8 mouse cellular contexts compared by ENCODE assay signal in genomic region chr10:26371416-26371815, GRCm38 (mm10). TPM values are rescaled to one million over a fixed set of nuclear protein-coding genes. Genes with fewer than 3 reads are reported as not detected.
DNase-seq lines count a peak whose midpoint lies in the region; ATAC-seq and TF ChIP-seq lines count a peak whose summit lies in the region.

No protein-coding gene starts in this region.

- TF ChIP-seq CTCF in lung, postnatal 0 days (IDR thresholded peaks at IDR 0.05): no peak

- H3K27ac ChIP-seq in forebrain, embryonic 11.5 days (ENCODE audit: low read depth, low read length): no peak overlapping the region
- H3K27ac ChIP-seq in forebrain, embryonic 13.5 days: no peak overlapping the region
- H3K27ac ChIP-seq in lung, postnatal 0 days (ENCODE audit: low read length): no peak overlapping the region
- H3K27ac ChIP-seq in embryonic facial prominence, embryonic 11.5 days (replicated peaks; ENCODE audit: low read depth, low read length): no peak overlapping the region

- H3K9ac ChIP-seq in forebrain, embryonic 11.5 days (ENCODE audit: low read length): no peak overlapping the region
- H3K9ac ChIP-seq in forebrain, embryonic 13.5 days: no peak overlapping the region
- H3K9ac ChIP-seq in lung, postnatal 0 days (replicated peaks; ENCODE audit: low read depth): no peak overlapping the region
- H3K9ac ChIP-seq in embryonic facial prominence, embryonic 11.5 days (replicated peaks; ENCODE audit: low read length): no peak overlapping the region

- peaks cover 1% of the 10 kb centered on the region; the same call in 1 of the 2 replicates for H3K4me1 ChIP-seq in forebrain, embryonic 11.5 days (replicated peaks; ENCODE audit: control insufficient read depth, insufficient read depth, low read length)
- H3K4me1 ChIP-seq in forebrain, embryonic 13.5 days: peaks cover 17% of the 10 kb centered on the region
- H3K4me1 ChIP-seq in lung, postnatal 0 days (ENCODE audit: insufficient read depth, low read depth, low read length): 0 out of 2 replicates have a peak, but pooled peaks cover 2% of the 10 kb centered on the region
- no peaks in the 10 kb centered on the region for H3K4me1 ChIP-seq in embryonic facial prominence, embryonic 11.5 days (ENCODE audit: control insufficient read depth, insufficient read depth, low read length)

- no peaks in the 10 kb centered on the region for H3K9me3 ChIP-seq in forebrain, embryonic 11.5 days (ENCODE audit: control insufficient read depth, low read length)
- no peaks in the 10 kb centered on the region for H3K9me3 ChIP-seq in forebrain, embryonic 13.5 days (replicated peaks)
- no peaks in the 10 kb centered on the region for H3K9me3 ChIP-seq in lung, postnatal 0 days (ENCODE audit: low read length)
- H3K9me3 ChIP-seq in embryonic facial prominence, embryonic 11.5 days (replicated peaks; ENCODE audit: control insufficient read depth, low read length): no peaks in the 10 kb centered on the region

- peak; percentile 59 for DNase-seq in forebrain, embryonic 11.5 days (ENCODE audit: low spot score)
- peak; percentile 41 for DNase-seq in lung, postnatal 0 days (ENCODE audit: low spot score)
- DNase-seq in lung, postnatal 36 days: no peak
- DNase-seq in embryonic facial prominence, embryonic 11.5 days (ENCODE audit: low spot score): peak; percentile 59
- DNase-seq in retina, embryonic 14.5 days (ENCODE audit: low spot score): peak; percentile 8
- DNase-seq in layer of hippocampus, adult 9-10 months (ENCODE audit: low spot score): no peak

- 61% methylated on average over 7 of the region's 7 CpGs for WGBS in forebrain, embryonic 11.5 days
- WGBS in forebrain, embryonic 13.5 days: 63% methylated on average over 7 of the region's 7 CpGs
- 70% methylated on average over 7 of the region's 7 CpGs for WGBS in lung, postnatal 0 days
- WGBS in embryonic facial prominence, embryonic 11.5 days: 58% methylated on average over 7 of the region's 7 CpGs

- no peak for TF ChIP-seq EP300 in lung, postnatal 0 days (IDR thresholded peaks at IDR 0.05)

- no peak overlapping the region for H3K4me3 ChIP-seq in forebrain, embryonic 11.5 days (ENCODE audit: low read depth, low read length)
- no peak overlapping the region for H3K4me3 ChIP-seq in forebrain, embryonic 13.5 days
- H3K4me3 ChIP-seq in lung, postnatal 0 days (ENCODE audit: low read depth, low read length): no peak overlapping the region
- H3K4me3 ChIP-seq in embryonic facial prominence, embryonic 11.5 days (ENCODE audit: low read depth, low read length): no peak overlapping the region

- no peak overlapping the region for H3K4me2 ChIP-seq in forebrain, embryonic 11.5 days (ENCODE audit: low read depth, low read length, severe bottlenecking)
- H3K4me2 ChIP-seq in forebrain, embryonic 13.5 days: no peak overlapping the region
- no peak overlapping the region for H3K4me2 ChIP-seq in lung, postnatal 0 days (replicated peaks; ENCODE audit: low read depth, low read length)
- H3K4me2 ChIP-seq in embryonic facial prominence, embryonic 11.5 days (ENCODE audit: low read depth, low read length): no peak overlapping the region

- ATAC-seq in forebrain, embryonic 11.5 days (replicated peaks; ENCODE audit: low FRiP score): no peak
- ATAC-seq in forebrain, embryonic 13.5 days: no peak
- no peak for ATAC-seq in lung, postnatal 0 days
- no peak for ATAC-seq in embryonic facial prominence, embryonic 11.5 days (replicated peaks; ENCODE audit: insufficient number of reproducible peaks, low FRiP score, low TSS enrichment, low read depth)
- no peak for ATAC-seq in megakaryocyte-erythroid progenitor cell, adult 5-6 weeks (replicated peaks; ENCODE audit: low FRiP score, low TSS enrichment, poor library complexity, severe bottlenecking)

- no peaks in the 10 kb centered on the region for H3K27me3 ChIP-seq in forebrain, embryonic 11.5 days (ENCODE audit: control insufficient read depth, insufficient read depth, low read length)
- H3K27me3 ChIP-seq in forebrain, embryonic 13.5 days: no peaks in the 10 kb centered on the region
- H3K27me3 ChIP-seq in lung, postnatal 0 days (replicated peaks; ENCODE audit: insufficient read depth, low read length): no peaks in the 10 kb centered on the region
- H3K27me3 ChIP-seq in embryonic facial prominence, embryonic 11.5 days (ENCODE audit: control insufficient read depth, insufficient read depth, low read length): no peaks in the 10 kb centered on the region

- no peaks in the 10 kb centered on the region; the same call in 1 of the 2 replicates for H3K36me3 ChIP-seq in forebrain, embryonic 11.5 days (ENCODE audit: control insufficient read depth, insufficient read depth, low read length)
- H3K36me3 ChIP-seq in forebrain, embryonic 13.5 days (ENCODE audit: poor library complexity, severe bottlenecking): peaks cover 6% of the 10 kb centered on the region; the same call in 1 of the 2 replicates
- peaks cover 4% of the 10 kb centered on the region; the same call in 1 of the 2 replicates for H3K36me3 ChIP-seq in lung, postnatal 0 days (ENCODE audit: insufficient read depth, low read length)
- H3K36me3 ChIP-seq in embryonic facial prominence, embryonic 11.5 days (replicated peaks; ENCODE audit: control insufficient read depth, insufficient read depth, low read depth, low read length): no peaks in the 10 kb centered on the region

RNA-seq across cellular contexts. Expression of gene L3mbtl3, which starts 4.4 kb away (rescaled TPM):
- 21.5 and 23.2 TPM in 2 replicates for polyA plus RNA-seq in forebrain, embryonic 11.5 days (2014; fragmentation: Nextera tagmentation; extraction: Ambion mirVana)
- polyA plus RNA-seq in forebrain, embryonic 13.5 days (2015; fragmentation: Nextera tagmentation; extraction: Ambion mirVana): 19.8 and 21.3 TPM in 2 replicates
- 11.4 and 12.1 TPM in 2 replicates for polyA plus RNA-seq in lung, postnatal 0 days (2015; fragmentation: Nextera tagmentation; extraction: Ambion mirVana)
- 21.1 and 24.9 TPM in 2 replicates for polyA plus RNA-seq in embryonic facial prominence, embryonic 11.5 days (2014; fragmentation: Nextera tagmentation; extraction: Ambion mirVana)
- total RNA-seq in megakaryocyte-erythroid progenitor cell, adult 5-6 weeks (2014; fragmentation: Nextera tagmentation): 4.2 and 4.3 TPM in 2 replicates
- 4.2 and 5.9 TPM in 2 replicates for total RNA-seq in megakaryocyte-erythroid progenitor cell, adult 5-6 weeks (2017)

Comparison
In these comparisons a context has a peak if more than half of its experiments do, and no peak if none do; other contexts are left out.
1. DNase-seq: peak in forebrain, embryonic 11.5 days (single experiment), lung, postnatal 0 days (single experiment), embryonic facial prominence, embryonic 11.5 days (single experiment) and retina, embryonic 14.5 days (single experiment); none in lung, postnatal 36 days (single experiment) and layer of hippocampus, adult 9-10 months (single experiment).